Mouse (Mus musculus): ENCODE results near the gene Ercc8.

Gene Ercc8

GRCm38 (mm10) chr13:108158465-108159240 lies at the start of gene Ercc8, which contains the start of gene Ndufaf2:
Ercc8 (plus strand) TSS chr13:108158731.
Ndufaf2 (minus strand) TSS chr13:108158623.
- peak; percentile 0; the same call in 1 of the 2 replicates for TF ChIP-seq GATA4 (IDR thresholded peaks at IDR 0.05; ENCODE audit: insufficient replicate concordance, low read length)

GRCm38 (mm10) chr13:108110929-108111328 lies 47.6 kb upstream of the Ercc8 start:
- no peak for TF ChIP-seq GATA4 (IDR thresholded peaks at IDR 0.05; ENCODE audit: insufficient replicate concordance, low read length)

- TF ChIP-seq GATA4 (IDR thresholded peaks at IDR 0.05; ENCODE audit: insufficient replicate concordance, low read length) = no peak
Observed at GRCm38 (mm10) chr13:108113536-108113935, 45.0 kb upstream of the Ercc8 start.

GRCm38 (mm10) chr13:108114257-108114656 lies 44.3 kb upstream of the Ercc8 start:
- no peak for TF ChIP-seq GATA4 (IDR thresholded peaks at IDR 0.05; ENCODE audit: insufficient replicate concordance, low read length)

- TF ChIP-seq GATA4 (IDR thresholded peaks at IDR 0.05; ENCODE audit: insufficient replicate concordance, low read length) = no peak
Observed at GRCm38 (mm10) chr13:108117654-108118053, 40.9 kb upstream of the Ercc8 start.

- no peak for TF ChIP-seq GATA4 (IDR thresholded peaks at IDR 0.05; ENCODE audit: insufficient replicate concordance, low read length)
Observed at GRCm38 (mm10) chr13:108118188-108118587, 40.3 kb upstream of the Ercc8 start.

GRCm38 (mm10) chr13:108119411-108120310 lies 38.9 kb upstream of the Ercc8 start:
- no peak for TF ChIP-seq GATA4 (IDR thresholded peaks at IDR 0.05; ENCODE audit: insufficient replicate concordance, low read length)

GRCm38 (mm10) chr13:108123109-108123723 lies 35.3 kb upstream of the Ercc8 start:
- TF ChIP-seq GATA4 (IDR thresholded peaks at IDR 0.05; ENCODE audit: insufficient replicate concordance, low read length) = no peak

GRCm38 (mm10) chr13:108124096-108124495 lies 34.4 kb upstream of the Ercc8 start:
- no peak for TF ChIP-seq GATA4 (IDR thresholded peaks at IDR 0.05; ENCODE audit: insufficient replicate concordance, low read length)

- no peak for TF ChIP-seq GATA4 (IDR thresholded peaks at IDR 0.05; ENCODE audit: insufficient replicate concordance, low read length)
Observed at GRCm38 (mm10) chr13:108126246-108126645, 32.3 kb upstream of the Ercc8 start.

- TF ChIP-seq GATA4 (IDR thresholded peaks at IDR 0.05; ENCODE audit: insufficient replicate concordance, low read length) = no peak
Observed at GRCm38 (mm10) chr13:108127130-108127529, 31.4 kb upstream of the Ercc8 start.

- no peak for TF ChIP-seq GATA4 (IDR thresholded peaks at IDR 0.05; ENCODE audit: insufficient replicate concordance, low read length)
Observed at GRCm38 (mm10) chr13:108127883-108128282, 30.6 kb upstream of the Ercc8 start.

- no peak for TF ChIP-seq GATA4 (IDR thresholded peaks at IDR 0.05; ENCODE audit: insufficient replicate concordance, low read length)
Observed at GRCm38 (mm10) chr13:108129070-108129469, 29.5 kb upstream of the Ercc8 start.

GRCm38 (mm10) chr13:108130737-108131136 lies 27.8 kb upstream of the Ercc8 start:
- no peak for TF ChIP-seq GATA4 (IDR thresholded peaks at IDR 0.05; ENCODE audit: insufficient replicate concordance, low read length)

GRCm38 (mm10) chr13:108132031-108132819 lies 26.3 kb upstream of the Ercc8 start:
- TF ChIP-seq GATA4 (IDR thresholded peaks at IDR 0.05; ENCODE audit: insufficient replicate concordance, low read length) = no peak
